ENCODE assay signal across 8 mouse cellular contexts in genomic region chr2:26627921-26628739, GRCm38 (mm10). TPM values are rescaled to one million over a fixed set of nuclear protein-coding genes. Genes with fewer than 3 reads are reported as not detected.
DNase-seq lines count a peak whose midpoint lies in the region; ATAC-seq lines count a peak whose summit lies in the region.

Fam69b (plus strand) TSS chr2:26628457.

- no peaks in the 10 kb centered on the region for H3K9me3 ChIP-seq in embryonic facial prominence, embryonic 15.5 days (replicated peaks)
- no peaks in the 10 kb centered on the region for H3K9me3 ChIP-seq in heart, embryonic 11.5 days (replicated peaks; ENCODE audit: control insufficient read depth, low read length)
- no peaks in the 10 kb centered on the region for H3K9me3 ChIP-seq in kidney, embryonic 14.5 days (ENCODE audit: control insufficient read depth, low read length)
- H3K9me3 ChIP-seq in limb, embryonic 13.5 days: no peaks in the 10 kb centered on the region
- H3K9me3 ChIP-seq in midbrain, embryonic 15.5 days: no peaks in the 10 kb centered on the region
- no peaks in the 10 kb centered on the region for H3K9me3 ChIP-seq in stomach, embryonic 16.5 days (replicated peaks; ENCODE audit: control insufficient read depth, low read length)

- peak within 1 kb of the TSS; percentile 63 for H3K4me3 ChIP-seq in embryonic facial prominence, embryonic 15.5 days (replicated peaks)
- H3K4me3 ChIP-seq in heart, embryonic 11.5 days (ENCODE audit: low read depth, low read length): peak within 1 kb of the TSS; percentile 70
- H3K4me3 ChIP-seq in kidney, embryonic 14.5 days (ENCODE audit: low read length): peak within 1 kb of the TSS; percentile 48
- H3K4me3 ChIP-seq in limb, embryonic 13.5 days: peak within 1 kb of the TSS; percentile 80
- peak within 1 kb of the TSS; percentile 68 for H3K4me3 ChIP-seq in midbrain, embryonic 15.5 days
- H3K4me3 ChIP-seq in stomach, embryonic 16.5 days (replicated peaks; ENCODE audit: low read length): peak within 1 kb of the TSS; percentile 52

- no peaks in the 10 kb centered on the region for H3K36me3 ChIP-seq in embryonic facial prominence, embryonic 15.5 days
- no peaks in the 10 kb centered on the region for H3K36me3 ChIP-seq in heart, embryonic 11.5 days (ENCODE audit: control insufficient read depth, insufficient read depth, low read length)
- H3K36me3 ChIP-seq in kidney, embryonic 14.5 days (ENCODE audit: control insufficient read depth, insufficient read depth, low read length): no peaks in the 10 kb centered on the region
- H3K36me3 ChIP-seq in limb, embryonic 13.5 days: peaks cover 7% of the 10 kb centered on the region
- no peaks in the 10 kb centered on the region for H3K36me3 ChIP-seq in midbrain, embryonic 15.5 days (replicated peaks)
- no peaks in the 10 kb centered on the region for H3K36me3 ChIP-seq in stomach, embryonic 16.5 days (ENCODE audit: control insufficient read depth, insufficient read depth, low read length)

- under 1% methylated on average over 70 of the region's 70 CpGs for WGBS in embryonic facial prominence, embryonic 15.5 days
- 2% methylated on average over 70 of the region's 70 CpGs for WGBS in heart, embryonic 11.5 days (ENCODE audit: insufficient replicate concordance)
- under 1% methylated on average over 67 of the region's 70 CpGs for WGBS in kidney, embryonic 14.5 days
- under 1% methylated on average over 69 of the region's 70 CpGs for WGBS in limb, embryonic 13.5 days
- under 1% methylated on average over 63 of the region's 70 CpGs for WGBS in midbrain, embryonic 15.5 days
- under 1% methylated on average over 67 of the region's 70 CpGs for WGBS in stomach, embryonic 16.5 days

- ATAC-seq in embryonic facial prominence, embryonic 15.5 days (ENCODE audit: insufficient number of reproducible peaks, low FRiP score, low TSS enrichment, low read depth): peak; percentile 77
- peak; percentile 24; the same call in 1 of the 2 replicates for ATAC-seq in heart, embryonic 11.5 days (replicated peaks; ENCODE audit: insufficient number of reproducible peaks, low FRiP score, low TSS enrichment)
- ATAC-seq in kidney, embryonic 14.5 days (ENCODE audit: low FRiP score, low TSS enrichment): peak; percentile 72
- ATAC-seq in limb, embryonic 13.5 days (ENCODE audit: low FRiP score, low read depth): peak; percentile 72
- peak; percentile 82 for ATAC-seq in midbrain, embryonic 15.5 days (replicated peaks)
- ATAC-seq in stomach, embryonic 16.5 days (ENCODE audit: insufficient read depth, low FRiP score): peak; percentile 59; the same call in 1 of the 2 replicates

- peak; percentile 38 to 53 for DNase-seq in B cell, adult 2 months
- peak; percentile 31 to 44 for DNase-seq in adrenal gland, postnatal 4 days (ENCODE audit: low spot score in 2 of 2)

- no peaks in the 10 kb centered on the region for H3K27me3 ChIP-seq in embryonic facial prominence, embryonic 15.5 days
- 0 out of 2 replicates have a peak, but pooled peaks cover 2% of the 10 kb centered on the region for H3K27me3 ChIP-seq in heart, embryonic 11.5 days (ENCODE audit: control insufficient read depth, insufficient read depth, low read length)
- no peaks in the 10 kb centered on the region for H3K27me3 ChIP-seq in kidney, embryonic 14.5 days (ENCODE audit: control insufficient read depth, insufficient read depth, low read length)
- no peaks in the 10 kb centered on the region for H3K27me3 ChIP-seq in limb, embryonic 13.5 days
- no peaks in the 10 kb centered on the region for H3K27me3 ChIP-seq in midbrain, embryonic 15.5 days (replicated peaks)
- no peaks in the 10 kb centered on the region for H3K27me3 ChIP-seq in stomach, embryonic 16.5 days (ENCODE audit: control insufficient read depth, insufficient read depth, low read length)

- peak within 1 kb of the TSS; percentile 81 for H3K4me2 ChIP-seq in embryonic facial prominence, embryonic 15.5 days (replicated peaks)
- peak within 1 kb of the TSS; percentile 96 for H3K4me2 ChIP-seq in heart, embryonic 11.5 days
- peak within 1 kb of the TSS; percentile 97 for H3K4me2 ChIP-seq in kidney, embryonic 14.5 days (replicated peaks; ENCODE audit: low read depth, low read length)
- peak within 1 kb of the TSS; percentile 94 for H3K4me2 ChIP-seq in limb, embryonic 13.5 days (replicated peaks)
- peak within 1 kb of the TSS; percentile 92 for H3K4me2 ChIP-seq in midbrain, embryonic 15.5 days
- H3K4me2 ChIP-seq in stomach, embryonic 16.5 days (ENCODE audit: low read depth, low read length): peak within 1 kb of the TSS; percentile 83

- peak within 1 kb of the TSS; percentile 24; the same call in 1 of the 2 replicates for H3K27ac ChIP-seq in embryonic facial prominence, embryonic 15.5 days (replicated peaks)
- no peak within 1 kb of the TSS for H3K27ac ChIP-seq in heart, embryonic 11.5 days (ENCODE audit: low read depth, low read length)
- peak within 1 kb of the TSS; percentile 1; the same call in 1 of the 2 replicates for H3K27ac ChIP-seq in kidney, embryonic 14.5 days (ENCODE audit: low read depth, low read length)
- peak within 1 kb of the TSS; percentile 72; the same call in 1 of the 2 replicates for H3K27ac ChIP-seq in limb, embryonic 13.5 days
- H3K27ac ChIP-seq in midbrain, embryonic 15.5 days: peak within 1 kb of the TSS; percentile 88
- H3K27ac ChIP-seq in stomach, embryonic 16.5 days (ENCODE audit: low read length): 0 out of 2 replicates have a peak within 1 kb of the TSS, but pooled peaks have one; percentile 4

- peaks cover 22% of the 10 kb centered on the region for H3K4me1 ChIP-seq in embryonic facial prominence, embryonic 15.5 days
- H3K4me1 ChIP-seq in heart, embryonic 11.5 days (ENCODE audit: control insufficient read depth, insufficient read depth, low read length): peaks cover 8% of the 10 kb centered on the region; the same call in 1 of the 2 replicates
- peaks cover 23% of the 10 kb centered on the region for H3K4me1 ChIP-seq in kidney, embryonic 14.5 days (ENCODE audit: control insufficient read depth, insufficient read depth, low read length)
- peaks cover 38% of the 10 kb centered on the region for H3K4me1 ChIP-seq in limb, embryonic 13.5 days
- peaks cover 46% of the 10 kb centered on the region for H3K4me1 ChIP-seq in midbrain, embryonic 15.5 days
- H3K4me1 ChIP-seq in stomach, embryonic 16.5 days (ENCODE audit: control insufficient read depth, insufficient read depth, low read length): peaks cover 19% of the 10 kb centered on the region; the same call in 1 of the 2 replicates

- peak within 1 kb of the TSS; percentile 67 for H3K9ac ChIP-seq in embryonic facial prominence, embryonic 15.5 days
- H3K9ac ChIP-seq in heart, embryonic 11.5 days (ENCODE audit: low read depth, low read length): peak within 1 kb of the TSS; percentile 86
- H3K9ac ChIP-seq in kidney, embryonic 14.5 days (ENCODE audit: low read depth, low read length): peak within 1 kb of the TSS; percentile 87
- H3K9ac ChIP-seq in limb, embryonic 13.5 days: peak within 1 kb of the TSS; percentile 95
- peak within 1 kb of the TSS; percentile 90 for H3K9ac ChIP-seq in midbrain, embryonic 15.5 days
- peak within 1 kb of the TSS; percentile 80 for H3K9ac ChIP-seq in stomach, embryonic 16.5 days (ENCODE audit: low read length)

RNA-seq across cellular contexts. Expression of gene Fam69b, which starts in this region (rescaled TPM):
- total RNA-seq in adrenal gland, postnatal 4 days (2021): 10 to 100 TPM; 11.1 to 11.4 TPM
- polyA plus RNA-seq in embryonic facial prominence, embryonic 15.5 days (2015; fragmentation: Nextera tagmentation; extraction: Ambion mirVana): 44.0 and 48.6 TPM in 2 replicates
- polyA plus RNA-seq in heart, embryonic 11.5 days (2014; fragmentation: Nextera tagmentation; extraction: Ambion mirVana): 13.4 and 14.9 TPM in 2 replicates
- polyA plus RNA-seq in kidney, embryonic 14.5 days (2014; fragmentation: Nextera tagmentation; extraction: Ambion mirVana): 30.3 and 39.1 TPM in 2 replicates
- 61.0 and 61.5 TPM in 2 replicates for polyA plus RNA-seq in limb, embryonic 13.5 days (2015; fragmentation: Nextera tagmentation; extraction: Ambion mirVana)
- 164 and 168 TPM in 2 replicates for polyA plus RNA-seq in midbrain, embryonic 15.5 days (2015; fragmentation: Nextera tagmentation; extraction: Ambion mirVana)
- 23.2 and 27.3 TPM in 2 replicates for polyA plus RNA-seq in stomach, embryonic 16.5 days (2015; fragmentation: Nextera tagmentation; extraction: Ambion mirVana)

Comparison
In these comparisons a context has a peak if more than half of its experiments do, and no peak if none do; other contexts are left out.
1. ATAC-seq: peak in every context shown above with its lines; median percentile 82 in midbrain, embryonic 15.5 days; 77 in embryonic facial prominence, embryonic 15.5 days; 72 in kidney, embryonic 14.5 days; 72 in limb, embryonic 13.5 days; 59 in stomach, embryonic 16.5 days; 24 in heart, embryonic 11.5 days.